Mouse (Mus musculus) left cerebral cortex, adult 9 months (tissue): ENCODE data around the gene Lgals4.

ENCODE experiments used
- DNase-seq, 2 experiments: peaks; one replicate each; pipeline ENCODE4 v3.0.0; 2022; ENCODE audit warnings: low spot score in 2 of 2

Lgals4 gene

DNA sequence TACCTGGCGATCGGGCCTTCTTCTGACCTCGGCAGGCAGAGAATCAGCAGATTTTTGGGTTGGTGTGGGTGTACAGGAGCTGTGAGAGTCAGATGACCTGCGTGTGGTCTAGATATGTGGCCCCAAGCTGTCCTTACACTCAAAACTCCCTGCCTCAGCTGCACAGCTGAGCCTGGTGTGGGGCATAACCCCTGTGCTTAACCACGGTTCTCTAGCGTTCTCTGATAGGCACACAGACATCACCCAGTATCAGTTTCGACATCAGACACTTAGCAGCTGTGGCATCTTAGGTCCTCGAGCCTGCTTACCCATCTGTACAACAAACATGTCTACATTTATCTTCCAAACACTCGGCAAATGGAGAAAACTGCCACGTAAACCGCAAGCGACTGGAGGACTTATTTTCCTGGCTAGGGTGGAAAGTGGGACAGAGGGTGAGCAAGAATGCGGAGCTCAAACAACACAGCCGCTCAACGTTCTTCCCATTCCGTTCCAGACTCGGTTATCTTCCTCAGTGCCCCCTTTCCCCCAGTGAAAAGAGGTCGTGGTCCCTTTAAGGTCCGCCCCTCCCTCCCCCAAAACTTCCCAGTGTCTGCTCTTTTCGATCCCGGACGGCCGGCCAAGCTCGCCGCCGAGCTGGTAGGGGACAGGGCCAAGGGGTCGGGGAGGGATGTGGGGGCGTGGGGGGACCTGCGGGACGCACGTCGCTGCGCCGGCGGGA, 25.3 kb upstream of the Lgals4 start, which contains the start of gene Hnrnpl:
Gene Hnrnpl (plus strand): TSS at position 321 of the 721 bp plus-strand sequence.
- DNase-seq = peak in 1 of 2 experiments; percentile 41

DNA sequence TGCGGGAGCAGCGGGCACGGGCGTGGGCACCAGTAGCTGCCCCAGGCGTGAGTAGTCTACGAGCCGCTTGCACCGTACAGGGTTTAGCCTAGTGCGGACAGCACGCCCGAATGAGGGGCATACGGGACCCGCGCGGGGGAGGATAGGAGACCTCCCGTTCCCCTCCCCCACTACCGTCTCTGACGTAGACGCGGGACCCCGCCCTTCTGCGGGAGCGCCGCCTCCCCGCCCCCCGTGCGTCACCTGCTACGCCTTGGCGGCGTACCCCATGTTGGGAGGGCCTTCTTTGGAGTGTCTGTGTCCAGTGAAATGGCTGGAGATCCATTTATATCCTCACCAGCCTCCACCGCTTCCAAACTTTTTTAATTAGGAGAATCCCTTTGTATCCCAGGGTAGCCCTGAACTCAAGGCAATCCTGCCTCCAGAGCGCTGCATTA, 24.7 kb upstream of the Lgals4 start:
- peak; percentile 83 to 95 for DNase-seq

DNA sequence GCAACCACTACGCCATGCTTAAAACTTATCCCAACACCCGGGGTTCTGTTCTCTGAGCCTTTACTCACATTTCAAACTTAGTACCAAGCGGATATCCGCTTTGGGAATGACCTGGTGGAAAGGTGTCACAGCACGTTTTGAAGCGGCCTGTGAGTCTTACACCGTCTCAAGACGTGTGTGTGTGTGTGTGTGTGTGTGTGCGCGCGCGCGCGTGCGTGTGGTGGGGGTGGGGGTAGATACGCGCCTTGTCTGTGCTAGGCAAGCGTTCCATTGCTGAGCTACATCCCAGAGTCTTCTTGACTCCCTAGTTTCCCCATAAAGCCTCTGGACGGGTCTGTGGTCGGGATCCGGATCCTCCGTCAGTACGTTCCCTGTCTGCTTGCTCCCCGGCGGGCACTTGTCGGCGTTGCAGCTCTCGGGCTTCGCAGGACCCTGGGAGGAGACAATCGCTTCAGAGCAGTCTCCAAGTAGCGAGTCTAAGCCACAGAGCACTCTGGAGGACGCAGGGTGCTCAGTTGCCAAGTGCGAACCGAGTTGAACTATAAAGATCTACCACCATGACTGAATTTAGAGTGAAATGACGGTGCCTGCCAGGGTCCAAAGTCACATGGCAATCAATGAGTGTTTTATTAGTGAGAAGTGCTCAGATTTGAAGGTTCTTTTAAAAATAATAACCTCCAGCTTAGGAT, 24.1 kb upstream of the Lgals4 start:
- no peak for DNase-seq

DNA sequence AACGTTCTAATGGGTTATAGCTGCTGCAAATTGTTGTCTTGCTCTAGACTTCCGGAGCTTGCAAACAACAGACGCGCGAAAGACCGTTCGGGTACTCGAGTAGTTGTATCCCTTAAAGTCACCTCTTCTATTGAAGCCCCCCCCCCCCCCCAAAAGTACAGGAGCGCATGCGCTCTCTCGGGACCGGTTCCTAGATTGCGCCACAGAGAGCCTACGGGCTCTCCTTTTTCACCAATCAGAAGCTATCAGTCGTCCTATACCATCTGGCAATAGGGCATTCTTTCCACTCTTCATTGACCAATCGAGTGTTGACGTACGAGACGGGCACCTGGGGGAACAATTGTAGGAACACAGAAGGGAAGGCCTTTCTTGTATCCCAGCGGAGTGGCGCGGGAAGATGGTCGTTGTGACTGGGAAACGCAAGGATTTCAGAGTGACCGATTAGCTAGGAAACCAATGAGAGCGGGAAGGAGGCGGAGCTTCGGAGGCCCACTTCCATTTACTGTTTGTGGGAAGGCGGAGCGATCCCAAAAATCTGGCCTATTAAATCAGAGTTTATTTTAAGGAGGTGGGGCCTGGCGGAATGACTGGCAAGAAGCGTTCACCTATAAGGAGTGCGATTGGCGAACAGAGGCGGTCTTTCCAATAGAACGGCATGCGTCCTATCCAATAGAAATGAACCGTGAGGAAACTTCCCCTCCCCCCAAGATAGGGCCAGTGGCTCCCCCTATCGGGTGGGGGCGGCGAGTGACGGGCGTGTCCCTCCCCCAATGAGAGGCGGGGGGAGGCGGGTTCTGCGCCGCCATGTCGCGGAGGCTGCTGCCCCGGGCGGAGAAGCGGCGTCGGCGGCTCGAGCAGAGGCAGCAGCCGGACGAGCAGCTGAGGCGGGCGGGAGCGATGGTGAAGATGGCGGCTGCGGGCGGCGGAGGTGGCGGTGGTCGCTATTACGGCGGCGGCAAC, 23.3 kb upstream of the Lgals4 start:
- DNase-seq = peak; percentile 99

DNA sequence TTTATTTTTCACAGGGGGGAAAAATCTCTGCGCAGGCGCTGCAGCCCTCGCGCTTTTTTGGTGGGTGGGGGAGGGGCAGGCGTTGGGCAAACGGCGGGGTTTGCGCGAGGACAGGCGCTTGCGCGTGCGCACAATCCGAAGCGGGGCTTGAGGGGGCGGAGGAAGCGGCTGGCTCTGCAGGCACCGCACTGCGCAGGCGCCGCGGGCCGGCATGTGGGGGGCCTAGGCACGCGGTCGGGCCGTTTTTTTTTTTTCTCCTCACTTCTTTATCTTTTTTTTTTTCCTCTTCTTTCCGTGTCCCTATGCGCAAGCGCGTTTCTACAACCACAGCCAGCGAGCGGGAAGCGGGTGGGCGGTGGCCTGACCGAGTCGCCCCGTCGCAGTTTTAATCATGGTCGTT, 22.4 kb upstream of the Lgals4 start:
- peak in 1 of 2 experiments; percentile 87 for DNase-seq

DNA sequence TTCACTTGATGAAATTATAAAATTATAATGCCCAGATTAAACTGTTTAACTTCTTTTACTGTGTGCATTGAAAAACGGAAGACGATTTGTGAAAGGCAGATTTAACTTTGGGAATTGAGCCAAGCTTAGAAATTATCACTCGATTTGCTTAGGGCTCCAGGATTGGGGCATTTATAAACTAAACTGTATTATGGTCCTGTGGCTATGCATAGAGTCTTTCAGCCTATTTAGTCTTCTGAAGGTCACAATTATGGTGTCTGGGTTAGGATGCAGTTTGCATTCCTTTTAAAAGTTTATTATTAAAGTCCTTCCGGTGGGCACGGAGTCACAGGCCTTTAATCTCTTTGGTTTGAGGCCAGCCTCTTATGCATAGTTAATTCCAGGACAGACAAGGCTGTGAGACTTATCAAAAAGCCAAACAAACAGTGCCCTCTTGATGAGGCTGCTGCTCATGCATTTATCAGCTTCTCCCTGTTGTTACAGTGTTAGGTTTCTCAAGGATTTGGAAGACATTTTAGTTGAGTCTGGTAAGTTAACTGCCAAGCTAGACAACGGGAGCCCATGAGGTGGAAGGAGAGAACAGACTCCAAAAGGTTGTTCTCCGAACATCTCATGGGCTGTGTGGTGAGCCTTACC, 21.9 kb upstream of the Lgals4 start:
- DNase-seq = no peak

DNA sequence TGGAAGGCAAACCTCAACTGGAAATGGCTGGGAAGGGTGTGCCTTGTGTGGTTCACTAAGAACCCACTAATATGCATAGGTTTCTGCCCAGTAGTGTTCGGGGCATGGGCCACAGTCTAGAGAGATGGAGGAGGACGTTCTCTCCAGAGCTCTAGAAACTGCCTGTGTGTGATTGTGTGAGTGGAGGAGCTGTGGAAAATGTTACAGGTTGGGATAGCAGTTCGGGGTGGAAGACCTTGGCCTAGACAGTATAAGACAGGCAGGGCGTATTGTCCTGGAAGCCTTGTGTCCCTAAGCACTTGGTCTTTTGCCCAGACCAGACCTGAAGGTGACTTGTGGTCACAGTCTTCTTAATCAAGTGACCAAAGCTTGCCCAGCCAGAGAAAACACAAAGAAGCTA, 21.2 kb upstream of the Lgals4 start:
- no peak for DNase-seq

DNA sequence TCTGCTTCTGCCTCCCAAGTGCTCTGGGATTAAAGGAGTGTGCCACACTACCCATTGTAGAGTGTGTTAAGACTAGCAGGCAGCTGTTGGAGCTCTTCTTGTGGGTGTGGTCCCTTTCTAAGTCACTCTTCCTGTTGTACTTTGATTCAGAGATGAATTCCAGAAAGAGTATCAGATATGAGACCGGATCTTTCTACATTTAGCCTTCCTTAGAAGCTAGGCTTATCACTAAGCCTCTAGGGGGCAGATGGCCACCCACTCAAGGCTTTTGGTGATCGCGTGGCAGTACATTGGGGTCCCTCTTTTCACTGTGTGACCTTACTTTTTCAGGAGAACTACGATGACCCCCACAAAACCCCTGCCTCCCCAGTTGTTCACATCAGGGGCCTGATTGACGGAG, 20.7 kb upstream of the Lgals4 start:
- no peak for DNase-seq

DNA sequence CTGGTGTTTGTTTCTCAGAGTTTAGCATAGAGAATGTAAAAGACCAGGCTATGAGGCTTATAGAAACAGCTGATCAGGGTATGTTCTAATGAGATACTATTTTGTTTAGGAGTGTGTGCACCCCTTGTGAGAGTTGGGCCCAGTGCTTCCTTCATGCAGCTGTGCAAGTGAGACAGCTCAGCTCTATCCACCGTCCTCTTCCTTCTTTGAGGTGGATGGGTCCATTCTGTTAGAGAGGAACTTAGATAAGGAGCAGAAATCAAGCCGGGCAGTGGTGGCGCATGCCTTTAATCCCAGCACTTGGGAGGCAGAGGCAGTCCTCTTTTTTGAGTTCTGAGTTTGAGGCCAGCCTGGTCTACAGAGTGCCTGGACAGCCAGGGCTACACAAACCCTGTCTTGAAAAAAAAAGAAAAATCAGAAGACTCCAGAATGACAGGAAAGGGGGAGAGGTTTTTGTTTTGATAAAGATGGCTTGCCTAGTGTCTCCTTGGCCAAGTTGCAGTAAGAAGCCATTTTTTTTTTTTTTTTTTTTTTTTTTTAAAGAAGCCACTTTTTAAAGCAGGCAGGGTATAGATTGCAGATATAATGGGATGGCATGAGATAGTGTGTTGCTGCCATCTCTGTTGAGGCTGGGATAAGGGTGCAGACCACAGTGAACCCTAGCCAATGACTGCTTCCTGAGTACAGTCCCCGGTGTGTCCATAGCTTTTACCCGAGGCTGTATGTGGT, 19.2 kb upstream of the Lgals4 start:
- no peak for DNase-seq

DNA sequence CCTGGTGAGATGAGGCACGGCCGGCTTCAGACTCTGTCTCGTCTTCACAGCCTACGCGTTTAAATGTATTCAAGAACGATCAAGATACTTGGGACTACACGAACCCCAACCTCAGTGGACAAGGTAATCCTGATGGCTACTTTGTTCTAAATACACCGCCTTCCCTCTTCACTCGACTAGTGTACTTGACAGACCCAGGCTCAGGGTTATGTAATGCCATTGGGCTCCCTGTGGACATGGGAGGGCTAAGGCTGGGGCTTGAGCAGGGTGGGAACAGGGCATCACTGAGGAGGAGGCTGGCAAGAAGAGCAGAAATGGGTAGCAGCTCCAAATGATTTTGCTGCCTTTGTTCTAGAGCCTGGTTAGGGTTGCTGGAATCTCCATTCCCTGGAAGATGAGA, 18.4 kb upstream of the Lgals4 start:
- no peak for DNase-seq

DNA sequence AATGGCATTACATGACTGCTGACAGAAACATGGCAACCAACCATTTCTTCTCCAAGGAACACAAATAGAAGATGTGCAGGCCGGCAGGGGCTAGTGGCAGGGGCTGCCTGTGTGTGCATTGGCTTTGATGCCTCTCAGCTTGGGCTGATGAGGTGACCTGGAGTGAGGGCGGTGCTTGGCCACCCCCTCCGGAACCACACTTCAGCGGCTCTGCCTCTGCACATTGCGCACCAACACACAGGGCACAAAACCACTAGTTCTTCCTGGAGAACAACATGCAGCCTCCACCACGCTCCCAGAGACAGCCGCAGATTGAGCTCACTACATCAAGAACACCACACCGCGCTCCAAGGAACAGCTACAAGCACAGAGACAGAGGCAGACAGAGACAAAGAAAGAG, 17.5 kb upstream of the Lgals4 start:
- no peak for DNase-seq

DNA sequence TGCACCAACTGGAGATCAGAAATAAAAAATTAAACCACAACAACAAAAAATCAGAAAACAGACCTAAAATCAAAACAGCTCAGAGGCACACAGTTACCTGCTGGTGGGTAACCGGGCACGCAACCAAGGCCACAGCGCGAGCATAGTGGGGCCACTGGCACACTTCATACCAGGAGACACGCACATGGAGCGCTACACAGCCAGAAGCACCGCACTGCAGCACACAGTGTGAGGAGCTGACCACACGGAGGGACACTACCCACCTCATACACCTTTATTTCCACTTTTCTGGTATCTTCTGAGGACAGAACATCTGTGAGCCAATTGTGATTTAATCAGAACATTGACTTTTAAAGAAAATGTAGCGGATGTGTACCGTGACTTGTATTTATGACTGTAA, 16.7 kb upstream of the Lgals4 start:
- no peak for DNase-seq

DNA sequence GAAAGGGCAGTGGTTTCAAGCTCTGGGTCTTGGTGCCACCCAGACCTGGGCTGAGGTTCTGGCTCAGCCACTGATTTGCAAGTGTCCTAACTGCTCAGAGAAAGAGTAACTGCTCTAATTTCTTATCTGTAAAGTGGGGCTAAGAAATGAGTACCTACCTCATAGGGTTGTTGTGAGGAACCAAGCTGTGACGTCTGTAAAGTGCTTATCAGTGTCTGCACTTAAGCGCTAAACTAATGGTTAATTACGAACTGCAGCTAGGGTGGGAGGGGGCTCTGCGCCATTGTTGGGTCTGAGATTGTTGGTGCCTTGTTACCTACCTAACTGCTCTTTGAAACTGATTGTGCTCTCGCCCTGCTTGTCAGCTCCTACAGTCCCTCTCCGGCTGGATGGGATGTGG, 16.1 kb upstream of the Lgals4 start:
- DNase-seq = no peak

DNA sequence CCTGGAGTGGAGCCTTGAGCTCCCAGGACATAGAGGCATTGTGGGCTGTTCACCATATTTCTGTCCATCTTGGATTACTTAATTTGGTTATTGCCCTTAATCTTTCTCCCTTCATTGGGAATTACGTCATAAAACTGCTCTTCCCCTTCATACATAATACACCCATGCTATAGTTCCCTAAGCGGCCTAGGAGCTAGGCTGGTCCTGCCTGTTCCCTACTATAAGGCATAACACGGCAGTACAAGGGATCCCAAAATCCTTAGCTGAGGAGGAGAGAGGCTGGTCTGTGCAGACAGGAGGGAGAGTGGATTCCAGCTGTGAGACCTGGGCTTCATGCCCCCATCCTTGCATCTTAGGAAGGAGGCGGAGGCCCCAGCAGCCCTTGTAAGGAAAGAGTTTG, 15.7 kb upstream of the Lgals4 start:
- DNase-seq = no peak

DNA sequence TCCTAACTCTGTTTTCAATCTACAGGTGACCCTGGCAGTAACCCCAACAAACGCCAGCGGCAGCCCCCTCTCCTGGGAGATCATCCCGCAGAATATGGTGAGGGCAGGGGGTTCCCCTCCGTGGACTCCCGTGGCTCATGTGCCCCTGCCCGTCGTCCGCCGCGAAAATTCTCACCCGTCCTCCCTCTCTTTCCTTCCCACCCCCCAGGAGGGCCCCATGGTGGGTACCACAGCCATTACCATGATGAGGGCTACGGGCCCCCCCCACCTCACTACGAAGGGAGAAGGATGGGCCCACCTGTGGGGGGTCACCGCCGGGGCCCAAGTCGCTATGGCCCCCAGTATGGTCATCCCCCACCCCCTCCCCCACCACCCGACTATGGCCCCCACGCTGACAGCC, 15.2 kb upstream of the Lgals4 start:
- DNase-seq = no peak

DNA sequence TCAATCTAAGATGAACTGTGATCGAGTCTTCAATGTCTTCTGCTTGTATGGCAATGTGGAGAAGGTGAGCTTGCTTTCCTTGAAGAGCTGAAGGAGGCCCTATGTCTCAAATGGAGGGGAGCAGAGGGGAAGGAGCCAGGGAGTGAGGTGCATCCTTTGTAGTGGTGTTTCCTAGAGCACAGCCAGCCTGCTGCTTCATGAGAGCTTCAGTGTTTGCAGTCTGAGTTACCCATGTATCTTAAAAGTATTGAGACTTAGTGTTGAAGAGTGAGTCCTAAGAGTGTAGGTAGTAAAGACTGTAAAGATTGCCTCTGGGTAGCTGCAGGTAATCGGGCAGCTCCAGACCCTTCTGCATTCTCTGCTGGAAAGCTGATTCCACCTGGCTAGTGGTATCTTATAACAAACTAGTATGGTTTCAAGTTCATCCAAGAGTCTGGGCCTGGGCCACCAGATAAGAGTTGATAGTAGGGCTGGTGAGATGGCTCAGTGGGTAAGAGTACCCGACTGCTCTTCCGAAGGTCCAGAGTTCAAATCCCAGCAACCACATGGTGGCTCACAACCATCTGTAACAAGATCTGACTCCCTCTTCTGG, 14.7 kb upstream of the Lgals4 start:
- DNase-seq = no peak

DNA sequence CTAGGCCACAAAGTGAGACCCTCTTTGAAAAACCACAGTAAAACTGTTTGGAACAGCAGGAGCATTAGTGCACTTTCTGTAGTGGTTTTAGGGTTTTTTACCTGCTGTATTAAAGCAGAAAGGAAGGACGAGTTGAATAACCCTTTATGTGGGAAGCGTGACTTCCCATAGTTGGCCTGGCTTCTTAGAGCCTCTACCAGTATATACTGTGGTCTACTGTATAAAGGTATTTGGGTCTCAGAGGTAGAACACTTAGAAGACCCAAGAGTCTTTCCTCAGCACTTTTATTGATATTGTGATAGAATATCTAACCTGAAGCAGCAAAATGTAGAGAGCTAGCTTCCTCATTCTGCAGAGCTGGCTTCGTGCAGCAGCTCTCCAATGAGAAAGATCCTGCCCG, 14.1 kb upstream of the Lgals4 start:
- no peak for DNase-seq

DNA sequence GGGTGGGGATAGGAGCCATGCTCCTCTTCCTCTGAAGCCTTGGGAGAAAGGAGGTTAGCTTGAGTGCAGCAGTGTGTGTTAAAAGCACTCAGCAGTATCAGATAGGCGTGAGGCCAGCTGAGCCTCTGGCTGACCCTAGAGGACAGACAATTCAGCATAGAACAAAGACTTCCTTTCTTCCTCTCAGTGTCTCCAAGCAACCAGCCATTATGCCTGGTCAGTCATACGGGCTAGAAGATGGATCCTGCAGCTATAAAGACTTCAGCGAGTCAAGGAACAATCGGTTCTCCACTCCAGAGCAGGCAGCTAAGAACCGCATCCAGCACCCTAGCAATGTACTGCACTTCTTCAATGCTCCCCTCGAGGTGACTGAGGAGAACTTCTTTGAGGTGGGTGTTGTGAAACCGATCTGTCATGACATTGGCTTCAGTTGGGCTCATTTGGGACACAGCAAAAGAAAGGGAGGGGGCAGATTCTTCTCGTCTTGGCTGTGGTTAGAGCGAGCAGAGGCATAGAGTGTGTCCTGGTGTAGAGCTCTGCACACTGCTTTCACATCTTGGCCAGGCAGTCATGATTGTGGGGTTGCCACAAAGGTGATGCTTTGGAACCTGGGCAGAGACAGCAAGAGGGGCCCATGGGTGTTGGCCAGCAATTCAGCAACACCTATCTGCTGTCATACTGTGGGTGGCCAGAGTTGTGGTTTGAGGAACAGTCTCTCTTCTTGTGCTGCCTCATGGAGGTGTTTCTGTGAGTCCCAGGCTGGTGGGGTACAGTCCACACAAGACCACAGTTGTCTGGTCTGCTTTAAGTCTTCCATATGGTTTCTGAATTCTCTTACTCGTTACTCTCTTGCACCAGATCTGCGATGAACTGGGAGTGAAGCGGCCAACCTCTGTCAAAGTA, 13.0 kb upstream of the Lgals4 start:
- no peak for DNase-seq

DNA sequence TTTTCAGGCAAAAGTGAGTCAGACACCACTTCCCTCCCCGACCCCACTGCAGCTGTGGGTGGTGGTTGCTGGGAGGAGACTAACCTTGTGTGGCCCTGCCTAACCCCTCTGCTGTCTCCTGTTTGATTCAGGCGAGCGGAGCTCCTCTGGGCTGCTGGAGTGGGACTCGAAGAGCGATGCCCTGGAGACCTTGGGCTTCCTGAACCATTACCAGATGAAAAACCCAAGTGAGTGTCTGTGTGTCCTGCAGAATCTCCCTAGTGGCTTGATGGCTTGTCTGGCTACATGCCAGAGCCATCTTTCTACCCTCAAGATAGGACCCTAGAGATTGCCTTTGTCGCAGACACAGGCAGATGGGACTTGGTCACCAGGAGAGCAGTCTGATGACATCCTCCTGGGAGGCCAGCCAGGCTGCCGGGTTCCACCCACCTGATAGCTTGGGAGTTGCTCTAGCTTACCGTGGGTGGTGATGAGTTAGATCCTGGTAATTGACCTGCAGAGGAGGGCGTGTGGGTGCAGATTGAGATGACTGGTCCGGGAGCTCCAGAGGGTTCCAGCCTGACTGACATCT, 12.3 kb upstream of the Lgals4 start:
- DNase-seq = peak in 1 of 2 experiments; percentile 69
